Mouse (Mus musculus) forebrain, embryonic 13.5 days (tissue): ENCODE data around the gene Padi2. TPM values are rescaled to one million over a fixed set of nuclear protein-coding genes. Genes with fewer than 3 reads are reported as not detected.

ENCODE experiments used
- ATAC-seq: fragments of 200-750 bp; cut with Nextera tagmentation; 2 replicates; pipeline ENCODE4 v1.8.0; 2017
- H3K27ac ChIP-seq: fragments of 300-500 bp; sonication (generic); 2 replicates; pipeline ENCODE4 v1.5.1; 2015; ENCODE audit warnings: inconsistent platforms, mild to moderate bottlenecking, moderate library complexity
- H3K27me3 ChIP-seq: fragments of 300-500 bp; sonication (generic); 2 replicates; pipeline ENCODE4 v1.6.1; 2015; ENCODE audit warnings: mild to moderate bottlenecking, inconsistent platforms
- H3K36me3 ChIP-seq: fragments of 300-500 bp; sonication (generic); 2 replicates; pipeline ENCODE4 v1.6.1; 2015; ENCODE audit warnings: mild to moderate bottlenecking, inconsistent platforms; ENCODE audit not compliant: poor library complexity, severe bottlenecking
- H3K4me1 ChIP-seq: fragments of 300-500 bp; sonication (generic); 2 replicates; pipeline ENCODE4 v1.6.1; 2015; ENCODE audit warnings: inconsistent platforms
- H3K4me2 ChIP-seq: fragments of 300-500 bp; sonication (generic); 2 replicates; pipeline ENCODE4 v1.6.1; 2015; ENCODE audit warnings: inconsistent platforms, mild to moderate bottlenecking, moderate library complexity
- H3K4me3 ChIP-seq: fragments of 300-500 bp; sonication (generic); 2 replicates; pipeline ENCODE4 v1.5.1; 2015; ENCODE audit warnings: mild to moderate bottlenecking, inconsistent platforms
- H3K9ac ChIP-seq: fragments of 300-500 bp; sonication (generic); 2 replicates; pipeline ENCODE4 v1.6.1; 2015; ENCODE audit warnings: mild to moderate bottlenecking, inconsistent platforms
- H3K9me3 ChIP-seq: fragments of 300-500 bp; sonication (generic); replicated peaks from 2 replicates; pipeline ENCODE4 v1.6.1; 2016; ENCODE audit warnings: inconsistent platforms
- WGBS: fragments of 180-500 bp; shearing (Covaris S2); methylation state at CpG from one replicate; pipeline ENCODE4 v1.1.7; 2015; 5-methylcytosine and 5-hydroxymethylcytosine counted together
- polyA plus RNA-seq: library from polyadenylated mRNA; unstranded; fragments of >200 nt; fragmentation: Nextera tagmentation; extraction: Ambion mirVana; gene quantifications from 2 replicates; pipeline ENCODE4 v1.2.1, GENCODE M21; 2015

Gene Padi2
- polyA plus RNA-seq, 1 experiment from 2014 or later, result 0.12 TPM

- H3K36me3 ChIP-seq, result no peaks in the 10 kb centered on the region
- H3K9me3 ChIP-seq, result no peaks in the 10 kb centered on the region
- H3K27ac ChIP-seq, result no peak overlapping the region
- no peak overlapping the region for H3K9ac ChIP-seq
- whole genome bisulfite sequencing, result 80% methylated on average over 3 of the region's 3 CpGs
- H3K4me3 ChIP-seq, result no peak overlapping the region
- H3K27me3 ChIP-seq, result peaks cover 4% of the 10 kb centered on the region; the same call in 1 of the 2 replicates
- no peaks in the 10 kb centered on the region for H3K4me1 ChIP-seq
- no peak for ATAC-seq
- no peak overlapping the region for H3K4me2 ChIP-seq
Measured at GRCm38 (mm10) chr4:140950574-140950973, 44.4 kb downstream of the Padi2 start.

GRCm38 (mm10) chr4:140951861-140952641 lies 45.9 kb downstream of the Padi2 start:
- peaks cover 4% of the 10 kb centered on the region; the same call in 1 of the 2 replicates for H3K4me1 ChIP-seq
- H3K27me3 ChIP-seq, result peaks cover 9% of the 10 kb centered on the region; the same call in 1 of the 2 replicates
- no peak overlapping the region for H3K9ac ChIP-seq
- H3K4me3 ChIP-seq, result no peak overlapping the region
- 90% methylated on average over 18 of the region's 18 CpGs for WGBS
- H3K36me3 ChIP-seq, result no peaks in the 10 kb centered on the region
- H3K9me3 ChIP-seq, result no peaks in the 10 kb centered on the region
- ATAC-seq, result no peak
- no peak overlapping the region for H3K4me2 ChIP-seq
- H3K27ac ChIP-seq, result no peak overlapping the region

GRCm38 (mm10) chr4:140957131-140957702 lies 51.1 kb downstream of the Padi2 start:
- H3K27me3 ChIP-seq, result peaks cover 9% of the 10 kb centered on the region; the same call in 1 of the 2 replicates
- H3K27ac ChIP-seq, result peak overlapping the region; percentile 44
- peak overlapping the region; percentile 58 for H3K4me2 ChIP-seq
- peak overlapping the region; percentile 31 for H3K4me3 ChIP-seq
- no peak for ATAC-seq
- H3K4me1 ChIP-seq, result peaks cover 24% of the 10 kb centered on the region
- H3K9ac ChIP-seq, result peak overlapping the region; percentile 64; the same call in 1 of the 2 replicates
- H3K36me3 ChIP-seq, result no peaks in the 10 kb centered on the region
- WGBS, result 6% methylated on average over 17 of the region's 17 CpGs
- H3K9me3 ChIP-seq, result no peaks in the 10 kb centered on the region

GRCm38 (mm10) chr4:140957725-140958124 lies 51.6 kb downstream of the Padi2 start:
- Histone ChIP-seq H3K36me3 (no peaks in the 10 kb centered on the region), H3K9ac (peak overlapping the region; percentile 64; the same call in 1 of the 2 replicates), H3K4me2 (peak overlapping the region; percentile 58), H3K4me3 (peak overlapping the region; percentile 31), H3K9me3 (no peaks in the 10 kb centered on the region), H3K27me3 (peaks cover 9% of the 10 kb centered on the region; the same call in 1 of the 2 replicates), H3K4me1 (peaks cover 29% of the 10 kb centered on the region), H3K27ac (peak overlapping the region; percentile 44)
- under 1% methylated on average over 13 of the region's 13 CpGs for WGBS
- ATAC-seq, result peak; percentile 30

GRCm38 (mm10) chr4:140958319-140958718 lies 52.2 kb downstream of the Padi2 start:
- H3K27ac ChIP-seq, result no peak overlapping the region
- WGBS, result 59% methylated on average over 6 of the region's 6 CpGs
- H3K36me3 ChIP-seq, result no peaks in the 10 kb centered on the region
- no peaks in the 10 kb centered on the region for H3K9me3 ChIP-seq
- no peak overlapping the region for H3K9ac ChIP-seq
- H3K4me3 ChIP-seq, result no peak overlapping the region
- peaks cover 9% of the 10 kb centered on the region; the same call in 1 of the 2 replicates for H3K27me3 ChIP-seq
- peaks cover 35% of the 10 kb centered on the region for H3K4me1 ChIP-seq
- no peak for ATAC-seq
- no peak overlapping the region for H3K4me2 ChIP-seq

GRCm38 (mm10) chr4:140959128-140959679 lies 53.1 kb downstream of the Padi2 start:
- Histone ChIP-seq H3K4me2 (no peak overlapping the region), H3K9ac (no peak overlapping the region), H3K27ac (no peak overlapping the region), H3K4me3 (no peak overlapping the region), H3K4me1 (peaks cover 38% of the 10 kb centered on the region), H3K27me3 (peaks cover 9% of the 10 kb centered on the region; the same call in 1 of the 2 replicates), H3K9me3 (no peaks in the 10 kb centered on the region), H3K36me3 (no peaks in the 10 kb centered on the region)
- 93% methylated on average over 7 of the region's 7 CpGs for WGBS
- no peak for ATAC-seq

GRCm38 (mm10) chr4:140959715-140960479 lies 53.8 kb downstream of the Padi2 start:
- Histone ChIP-seq H3K4me2 (peak overlapping the region; percentile 99; the same call in 1 of the 2 replicates), H3K27ac (no peak overlapping the region), H3K9me3 (no peaks in the 10 kb centered on the region), H3K4me1 (peaks cover 45% of the 10 kb centered on the region), H3K27me3 (peaks cover 9% of the 10 kb centered on the region; the same call in 1 of the 2 replicates), H3K36me3 (no peaks in the 10 kb centered on the region), H3K4me3 (no peak overlapping the region), H3K9ac (no peak overlapping the region)
- 77% methylated on average over 10 of the region's 10 CpGs for WGBS
- no peak for ATAC-seq

GRCm38 (mm10) chr4:140960781-140961466 lies 54.8 kb downstream of the Padi2 start, which contains the start of gene Sdhb:
Gene Sdhb (plus strand): TSS chr4:140961203.
- H3K9ac ChIP-seq, result peak within 1 kb of the TSS; percentile 90
- peak within 1 kb of the TSS; percentile 99 for H3K4me2 ChIP-seq
- peaks cover 45% of the 10 kb centered on the region for H3K4me1 ChIP-seq
- WGBS, result 2% methylated on average over 37 of the region's 37 CpGs
- ATAC-seq, result peak; percentile 96
- peak within 1 kb of the TSS; percentile 87 for H3K4me3 ChIP-seq
- H3K9me3 ChIP-seq, result no peaks in the 10 kb centered on the region
- peaks cover 3% of the 10 kb centered on the region; the same call in 1 of the 2 replicates for H3K27me3 ChIP-seq
- peak within 1 kb of the TSS; percentile 76 for H3K27ac ChIP-seq
- peaks cover 3% of the 10 kb centered on the region; the same call in 1 of the 2 replicates for H3K36me3 ChIP-seq

- H3K4me2 ChIP-seq, result peak overlapping the region; percentile 99
- H3K4me3 ChIP-seq, result peak overlapping the region; percentile 87
- H3K4me1 ChIP-seq, result peaks cover 45% of the 10 kb centered on the region
- ATAC-seq, result peak; percentile 2; the same call in 1 of the 2 replicates
- H3K27ac ChIP-seq, result peak overlapping the region; percentile 76
- peak overlapping the region; percentile 90 for H3K9ac ChIP-seq
- H3K27me3 ChIP-seq, result peaks cover 3% of the 10 kb centered on the region; the same call in 1 of the 2 replicates
- H3K36me3 ChIP-seq, result peaks cover 10% of the 10 kb centered on the region; the same call in 1 of the 2 replicates
- 1% methylated on average over 38 of the region's 38 CpGs for WGBS
- H3K9me3 ChIP-seq, result no peaks in the 10 kb centered on the region
Measured at GRCm38 (mm10) chr4:140961467-140962206, 55.5 kb downstream of the Padi2 start.

GRCm38 (mm10) chr4:140962207-140962909 lies 56.2 kb downstream of the Padi2 start:
- Histone ChIP-seq H3K4me3 (peak overlapping the region; percentile 87), H3K4me2 (peak overlapping the region; percentile 99), H3K9me3 (no peaks in the 10 kb centered on the region), H3K27ac (no peak overlapping the region), H3K9ac (peak overlapping the region; percentile 90), H3K4me1 (peaks cover 38% of the 10 kb centered on the region), H3K27me3 (no peaks in the 10 kb centered on the region), H3K36me3 (peaks cover 17% of the 10 kb centered on the region)
- WGBS, result 76% methylated on average over 8 of the region's 8 CpGs
- no peak for ATAC-seq
